Mouse (Mus musculus): ENCODE results near the gene Gm20498. TPM values are rescaled to one million over a fixed set of nuclear protein-coding genes. Genes with fewer than 3 reads are reported as not detected.

Gm20498 gene
- polyA plus RNA-seq, 1 experiment, result 21.8 TPM

DNA sequence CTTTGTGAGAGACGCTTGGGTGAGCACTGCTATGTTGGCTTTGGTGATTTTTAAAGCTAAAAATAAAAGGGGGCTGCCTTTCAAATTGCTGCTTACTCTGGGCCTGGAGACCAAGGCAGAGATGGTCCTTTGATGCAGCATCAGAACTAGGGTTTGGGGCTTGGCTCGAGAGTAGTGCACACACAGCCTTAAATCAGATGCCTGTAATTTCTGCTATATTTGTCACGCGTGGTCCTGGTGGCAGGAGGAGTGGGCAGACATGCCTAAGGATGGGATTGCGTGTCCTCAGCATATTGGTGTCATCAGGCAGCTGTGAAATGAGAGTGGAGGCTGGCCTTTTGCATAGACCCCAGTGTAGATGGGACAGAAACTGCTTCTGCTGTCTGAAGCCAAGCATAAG, 198.9 kb downstream of the Gm20498 start:
- DNase-seq (ENCODE audit: extremely low spot score in 1 of 2, low spot score in 1 of 2), result no peak

- DNase-seq (ENCODE audit: extremely low spot score in 1 of 2, low spot score in 1 of 2), result peak; percentile 46 to 79
Measured at GRCm38 (mm10) chr12:81332875-81333421, 199.8 kb downstream of the Gm20498 start, which contains the start of gene Slc8a3. Gene Slc8a3, minus strand, starts transcription at chr12:81333180.

DNA sequence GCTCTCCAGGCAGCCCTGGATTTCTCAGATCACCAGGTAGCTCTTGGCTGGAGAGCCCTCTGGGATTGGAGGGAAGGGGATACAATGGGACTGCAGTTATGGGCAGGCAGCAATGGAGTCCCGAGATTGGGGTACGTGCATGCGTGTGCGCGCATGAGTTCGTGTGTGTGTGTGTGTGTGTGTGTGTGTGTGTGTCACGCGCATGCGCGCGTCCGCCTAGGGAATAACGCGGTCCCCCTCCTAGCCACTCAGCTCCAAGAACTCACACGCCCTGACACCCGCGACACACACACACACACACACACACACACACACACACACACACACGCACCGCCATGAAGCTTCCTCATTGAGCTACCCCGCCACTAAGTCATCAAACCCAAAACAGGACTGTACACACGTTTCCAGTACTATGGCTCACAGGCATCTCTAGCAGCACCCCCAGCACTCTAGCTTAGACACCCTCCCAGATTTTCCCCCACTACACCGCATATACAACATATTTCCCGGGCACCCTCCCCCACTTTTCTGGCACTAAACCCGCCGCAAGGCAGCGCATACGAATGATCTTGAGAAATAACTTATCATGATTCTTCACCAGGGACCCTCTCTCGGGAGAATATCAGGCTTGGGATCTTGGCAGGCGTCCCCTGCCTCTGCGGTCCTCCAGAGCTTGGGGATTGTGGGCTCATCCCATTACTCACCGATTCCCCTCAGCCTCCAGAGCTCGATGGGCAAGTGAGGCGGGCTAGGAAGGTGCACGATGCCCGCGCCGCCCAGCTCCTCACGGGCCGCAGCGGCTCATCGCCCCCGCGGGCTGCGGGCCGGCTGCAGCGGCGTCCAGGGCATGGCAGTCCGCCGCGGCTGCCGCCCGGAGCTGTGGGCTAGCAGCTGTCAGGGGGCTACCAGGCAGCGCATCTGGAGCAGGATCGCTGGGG, 200.5 kb downstream of the Gm20498 start:
- peak in 1 of 2 experiments; percentile 76 for DNase-seq (ENCODE audit: extremely low spot score in 1 of 2, low spot score in 1 of 2)

- no peak for DNase-seq (ENCODE audit: extremely low spot score in 1 of 2, low spot score in 1 of 2)
Measured at GRCm38 (mm10) chr12:81331046-81331638, 201.6 kb downstream of the Gm20498 start.

- no peak for DNase-seq (ENCODE audit: extremely low spot score in 1 of 2, low spot score in 1 of 2)
Measured at GRCm38 (mm10) chr12:81324991-81325390, 207.7 kb downstream of the Gm20498 start.

- peak; percentile 45 to 75 for DNase-seq (ENCODE audit: extremely low spot score in 1 of 2, low spot score in 1 of 2)
Measured at GRCm38 (mm10) chr12:81324116-81324515, 208.6 kb downstream of the Gm20498 start.

DNA sequence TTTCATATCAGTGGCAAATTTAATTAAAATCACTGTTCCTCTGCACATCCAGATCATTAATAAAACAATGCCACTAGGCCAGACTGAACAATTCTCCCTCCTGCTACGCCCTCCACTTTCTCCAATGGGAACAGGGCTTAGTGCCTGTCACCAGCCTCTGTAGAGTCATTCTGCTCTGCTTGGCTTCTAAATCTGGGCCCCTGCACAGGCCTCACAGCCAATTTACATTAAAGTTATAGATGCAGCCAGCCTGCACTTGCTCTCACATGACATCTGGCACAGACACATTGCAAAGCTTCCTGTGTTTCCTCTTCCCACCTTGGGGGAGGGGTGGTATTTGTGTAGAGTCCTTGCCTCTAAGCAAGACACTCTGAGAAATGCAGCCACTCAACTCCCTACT, 211.7 kb downstream of the Gm20498 start:
- DNase-seq (ENCODE audit: extremely low spot score in 1 of 2, low spot score in 1 of 2), result no peak

DNA sequence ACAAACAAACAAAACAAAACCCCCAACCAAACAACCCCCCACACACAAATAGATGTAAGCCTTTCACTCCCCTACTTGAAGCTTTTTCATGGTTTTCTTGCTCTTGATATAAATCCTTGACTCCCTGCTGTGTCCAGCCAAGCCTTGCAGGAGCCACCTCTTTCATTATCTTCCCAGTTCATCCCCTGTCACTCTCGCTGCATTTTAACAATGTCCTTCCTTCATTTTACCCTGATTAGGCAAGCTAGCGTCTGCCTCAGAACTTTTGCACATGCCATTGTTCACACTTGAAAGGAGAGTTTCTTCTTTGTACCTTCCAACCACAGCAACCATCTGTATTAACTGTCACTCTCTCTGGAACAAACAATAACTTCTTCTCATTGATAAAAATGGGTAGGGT, 214.9 kb downstream of the Gm20498 start:
- DNase-seq (ENCODE audit: extremely low spot score in 1 of 2, low spot score in 1 of 2), result no peak

DNA sequence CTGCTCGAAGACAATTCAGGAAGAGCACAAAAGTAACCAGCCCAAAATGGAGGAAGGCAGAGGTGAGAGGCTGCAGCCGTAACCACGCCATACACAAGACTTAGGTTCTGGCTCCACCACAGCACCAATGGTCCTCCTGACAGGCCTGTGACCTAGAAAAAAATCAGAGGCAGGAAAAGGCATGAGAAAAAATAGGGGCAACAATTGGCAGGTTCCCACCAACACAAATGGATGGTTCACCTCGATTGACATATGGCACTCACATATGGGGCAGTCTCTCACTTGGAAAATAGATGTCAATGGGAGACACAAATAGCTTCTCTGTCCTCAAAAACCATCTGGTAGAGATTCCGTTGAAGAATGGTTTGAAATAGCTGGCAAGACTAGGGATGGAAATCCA, 216.8 kb downstream of the Gm20498 start:
- peak in 1 of 2 experiments; percentile 55 for DNase-seq (ENCODE audit: extremely low spot score in 1 of 2, low spot score in 1 of 2)

Other genes starting within 250 kb of the Gm20498 start
- gene Slc8a3, start 199.7 kb downstream of the Gm20498 start, polyA plus RNA-seq (2012; rRNA removed), result 17.1 and 18.5 TPM in 2 replicates
- 1.6 and 1.8 TPM in 2 replicates for gene Gm4787, start 153.4 kb downstream of the Gm20498 start, polyA plus RNA-seq (2012; rRNA removed)
- gene Adam4, start 111.0 kb downstream of the Gm20498 start, polyA plus RNA-seq (2012; rRNA removed), result 1.3 and 1.6 TPM in 2 replicates
- 63.2 and 66.4 TPM in 2 replicates for gene Cox16, start 47.8 kb downstream of the Gm20498 start, polyA plus RNA-seq (2012; rRNA removed)
- 27.9 and 28.9 TPM in 2 replicates for gene Synj2bp, start within 50 bp of the Gm20498 start, polyA plus RNA-seq (2012; rRNA removed)
- gene Adam21, start 35.6 kb upstream of the Gm20498 start, polyA plus RNA-seq (2012; rRNA removed), result 0.48 and 0.52 TPM in 2 replicates
- 33.7 and 36.6 TPM in 2 replicates for gene Med6, start 62.1 kb upstream of the Gm20498 start, polyA plus RNA-seq (2012; rRNA removed)
- gene Ttc9, start 98.3 kb upstream of the Gm20498 start, polyA plus RNA-seq (2012; rRNA removed), result 20.9 and 22.5 TPM in 2 replicates
- gene Map3k9, start 248.3 kb upstream of the Gm20498 start, polyA plus RNA-seq (2012; rRNA removed), result 10.7 and 14.2 TPM in 2 replicates

All from frontal cortex, adult 2 months (tissue).